11 mouse cellular contexts compared by ENCODE assay signal in the genomic region with DNA sequence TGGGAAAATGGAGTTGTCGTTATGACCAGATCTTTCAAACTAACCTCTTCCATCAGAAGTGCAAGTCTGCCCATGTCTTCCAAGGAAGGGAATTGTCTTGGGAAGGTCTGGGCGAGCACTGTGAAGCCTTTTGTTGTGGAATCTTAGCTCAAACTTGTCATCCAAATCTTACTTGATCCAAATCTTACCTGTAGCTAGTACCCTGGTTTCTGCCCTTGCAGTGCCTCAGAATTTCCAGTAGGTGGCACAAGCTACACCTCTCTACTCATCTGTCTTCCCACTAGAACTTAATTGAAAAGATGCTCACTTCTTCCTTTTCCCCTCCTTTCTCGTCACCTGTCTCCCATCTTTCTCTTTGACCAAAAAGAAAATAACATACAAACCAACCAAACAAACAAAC. TPM values are rescaled to one million over a fixed set of nuclear protein-coding genes. Genes with fewer than 3 reads are reported as not detected.
DNase-seq lines count a peak whose midpoint lies in the region; TF ChIP-seq lines count a peak whose summit lies in the region.
"Had no signal": no experiment of that assay in that cellular context is flagged by ENCODE, and none has a peak within 500 bp of the region (broad histone marks: within the 10 kb centered on the region; RNA-seq: fewer than 3 reads in every experiment).

No protein-coding gene starts in this region.

- no peaks in the 10 kb centered on the region for H3K36me3 ChIP-seq in liver, adult 2 months (ENCODE audit: control insufficient read depth, insufficient read depth, low read length)
- H3K36me3 ChIP-seq: limb, embryonic 15.5 days had no signal

- no peaks in the 10 kb centered on the region for H3K79me2 ChIP-seq in liver, adult 2 months (ENCODE audit: control insufficient read depth, insufficient read depth, low read length)

- H3K4me1 ChIP-seq in liver, adult 2 months (ENCODE audit: control insufficient read depth, insufficient read depth, low read length): no peaks in the 10 kb centered on the region

- DNase-seq in embryo, embryonic 10 days (ENCODE audit: low spot score): peak; percentile 36
- DNase-seq in embryo, embryonic 9.5 days (ENCODE audit: extremely low spot score): no peak
- DNase-seq in liver, adult 2 months (ENCODE audit: extremely low read depth, low read depth, low spot score): peak; percentile 3
- DNase-seq in liver (no peak), A20 (ENCODE audit: low read depth, low spot score) (peak; percentile 48)
- DNase-seq in brain, embryonic 14.5 days (ENCODE audit: low read depth): peak; percentile 20
- DNase-seq in right cerebral cortex, adult 2 months (ENCODE audit: low spot score in 2 of 2): no peak
- DNase-seq in spleen, adult 18-20 months: no peak
- DNase-seq: cerebellum, postnatal 36 days had no signal

- TF ChIP-seq CTCF in liver, adult 2 months (IDR thresholded peaks at IDR 0.05; ENCODE audit: low read depth, low read length): no peak
- peak; percentile 64; the same call in 1 of the 2 replicates for TF ChIP-seq CTCF in brain, embryonic 14.5 days (IDR thresholded peaks at IDR 0.05; ENCODE audit: borderline replicate concordance, extremely low read depth, insufficient read depth, insufficient read length)

- H3K4me3 ChIP-seq in liver, adult 2 months (ENCODE audit: insufficient read depth, low read depth, low read length): no peak overlapping the region
- H3K4me3 ChIP-seq: forebrain, embryonic 13.5 days; limb, embryonic 15.5 days had no signal

- no peak overlapping the region for H3K9ac ChIP-seq in liver, adult 2 months (ENCODE audit: low read depth, low read length)
- H3K9ac ChIP-seq: forebrain, embryonic 13.5 days; limb, embryonic 15.5 days had no signal

- H3K27ac ChIP-seq in liver, adult 2 months (replicated peaks; ENCODE audit: insufficient read depth, low read depth, low read length): no peak overlapping the region
- H3K27ac ChIP-seq: forebrain, embryonic 13.5 days; limb, embryonic 15.5 days had no signal

- TF ChIP-seq POLR2A in liver, adult 2 months (IDR thresholded peaks at IDR 0.05; ENCODE audit: extremely low read depth, insufficient read depth, low read length): no peak
- TF ChIP-seq POLR2A in brain, embryonic 14.5 days (IDR thresholded peaks at IDR 0.05; ENCODE audit: borderline replicate concordance, extremely low read depth, insufficient read depth, insufficient read length, poor library complexity, severe bottlenecking): no peak

- 59% methylated on average over 3 of the region's 3 CpGs for WGBS in liver, adult 2 months

- no peaks in the 10 kb centered on the region for H3K27me3 ChIP-seq in liver, adult 2 months (ENCODE audit: control insufficient read depth, insufficient read depth, low read length)
- H3K27me3 ChIP-seq: forebrain, embryonic 13.5 days; limb, embryonic 15.5 days had no signal

RNA-seq across cellular contexts. Expression of a gene that starts 47.6 kb away (rescaled TPM):
- not detected in 2 replicates for total RNA-seq in liver, adult 2 months (2014; rRNA removed)
- polyA plus RNA-seq in liver, adult 2 months (2012; rRNA removed): not detected in 2 replicates
- 51.9 and 73.3 TPM in 2 replicates for polyA plus RNA-seq in brain, embryonic 14.5 days (2012; rRNA removed)

Comparison
In these comparisons a context has a peak if more than half of its experiments do, and no peak if none do; other contexts are left out.
1. DNase-seq: peak in embryo, embryonic 10 days (single experiment), liver, adult 2 months (single experiment), A20 (single experiment) and brain, embryonic 14.5 days (single experiment); none in embryo, embryonic 9.5 days (single experiment), liver (single experiment), right cerebral cortex, adult 2 months (0 of 2) and spleen, adult 18-20 months (0 of 2).
2. RNA of a gene that starts 47.6 kb away (polyA plus RNA-seq): 51.9 to 73.3 TPM in brain, embryonic 14.5 days; not detected in liver, adult 2 months; every median in the first group is over 10 times any median in the second.